Mouse (Mus musculus): ENCODE data around the gene Znrd1as. TPM values are rescaled to one million over a fixed set of nuclear protein-coding genes. Genes with fewer than 3 reads are reported as not detected.

The Znrd1as gene
- 4.7 and 6.5 TPM in 2 replicates for polyA plus RNA-seq (2015; fragmentation: Nextera tagmentation; extraction: Ambion mirVana)

DNA sequence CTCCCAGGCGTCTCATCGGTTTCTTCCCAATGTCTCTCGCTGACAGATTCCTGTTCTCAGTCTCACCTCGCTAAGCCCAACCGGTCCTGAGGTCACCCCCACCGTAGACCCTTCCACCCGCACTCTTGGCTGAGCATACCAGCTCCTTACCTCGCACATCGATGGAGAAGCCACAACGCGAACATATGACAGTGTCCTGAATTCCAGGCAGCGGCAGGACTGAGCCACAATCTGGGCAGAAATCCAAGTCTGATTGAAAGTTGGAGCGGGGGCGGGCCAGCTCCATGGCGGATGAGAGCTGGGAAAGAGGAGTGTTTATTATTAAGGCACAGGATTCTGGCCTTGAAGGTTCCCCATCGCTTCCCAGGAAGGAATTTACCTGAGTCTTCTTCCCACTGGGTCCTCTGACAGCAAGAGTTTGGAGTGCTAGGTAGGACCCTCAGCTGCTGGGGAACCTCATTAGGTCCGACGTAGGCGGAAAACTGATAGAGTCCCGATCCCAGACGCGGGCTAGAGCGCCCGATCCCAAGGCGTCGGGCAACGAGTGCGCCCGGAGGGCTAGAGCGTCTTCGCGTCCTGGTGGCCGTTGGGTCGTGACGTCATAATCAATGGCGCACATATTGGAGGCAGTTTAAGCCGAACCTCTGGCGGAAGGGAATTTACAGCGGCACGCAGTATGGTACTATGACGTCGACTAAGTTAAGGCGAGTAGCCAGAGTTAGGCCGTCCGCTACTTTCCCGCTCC, at the start of gene Znrd1as, which contains the start of gene Znrd1:
TSS of gene Znrd1as (plus strand) at position 594 of the 745 bp plus-strand sequence.
TSS of gene Znrd1 (minus strand) at position 561 of the 745 bp plus-strand sequence.
- under 1% methylated on average over 46 of the region's 46 CpGs for WGBS
- peak; percentile 97 for ATAC-seq

DNA sequence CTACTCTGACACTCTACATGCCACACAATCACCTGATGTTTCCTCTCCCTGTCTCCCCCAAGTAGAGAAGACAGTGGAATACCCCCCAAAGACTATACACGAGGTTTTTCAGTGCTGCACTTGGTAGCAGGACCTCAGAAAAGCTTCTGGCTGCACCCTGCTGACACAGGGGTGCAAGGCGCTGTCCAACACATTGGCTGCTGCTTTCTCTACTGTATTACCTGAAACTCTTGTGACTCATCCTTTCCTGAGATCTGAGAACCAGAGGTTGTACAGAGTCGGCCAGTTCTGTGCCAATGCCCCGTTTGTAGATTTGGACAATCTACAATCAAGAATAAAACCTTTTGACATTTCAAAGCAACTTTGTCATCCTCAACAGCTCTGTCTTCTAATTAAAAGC, 48.6 kb upstream of the Znrd1as start:
- Histone ChIP-seq H3K36me3 (ENCODE audit: control insufficient read depth, insufficient read depth, low read length) (no peaks in the 10 kb centered on the region), H3K27ac (ENCODE audit: low read length) (no peak overlapping the region), H3K27me3 (ENCODE audit: control insufficient read depth, insufficient read depth, low read depth, low read length) (no peaks in the 10 kb centered on the region), H3K4me3 (ENCODE audit: low read depth, low read length) (no peak overlapping the region), H3K4me1 (ENCODE audit: control insufficient read depth, insufficient read depth, low read length) (no peaks in the 10 kb centered on the region), H3K4me2 (ENCODE audit: low read length) (no peak overlapping the region), H3K9ac (ENCODE audit: low read depth, low read length) (no peak overlapping the region), H3K9me3 (replicated peaks; ENCODE audit: control insufficient read depth, low read length, poor library complexity, severe bottlenecking) (no peaks in the 10 kb centered on the region)
- 57% methylated on average over 4 of the region's 4 CpGs for WGBS
- no peak for ATAC-seq

More for the DNA sequence above, at the start of gene Znrd1as, which contains the start of gene Znrd1:
- no peaks in the 10 kb centered on the region for H3K9me3 ChIP-seq (replicated peaks; ENCODE audit: control insufficient read depth, low read length, poor library complexity, severe bottlenecking)
- peak within 1 kb of the TSS; percentile 78 for H3K9ac ChIP-seq (ENCODE audit: low read depth, low read length)
- H3K27me3 ChIP-seq (ENCODE audit: control insufficient read depth, insufficient read depth, low read depth, low read length), result no peaks in the 10 kb centered on the region
- H3K4me1 ChIP-seq (ENCODE audit: control insufficient read depth, insufficient read depth, low read length), result peaks cover 13% of the 10 kb centered on the region
- H3K36me3 ChIP-seq (ENCODE audit: control insufficient read depth, insufficient read depth, low read length), result no peaks in the 10 kb centered on the region
- peak within 1 kb of the TSS; percentile 85 for H3K4me2 ChIP-seq (ENCODE audit: low read length)
- H3K4me3 ChIP-seq (ENCODE audit: low read depth, low read length), result peak within 1 kb of the TSS; percentile 74
- peak within 1 kb of the TSS; percentile 78 for H3K27ac ChIP-seq (ENCODE audit: low read length)

DNA sequence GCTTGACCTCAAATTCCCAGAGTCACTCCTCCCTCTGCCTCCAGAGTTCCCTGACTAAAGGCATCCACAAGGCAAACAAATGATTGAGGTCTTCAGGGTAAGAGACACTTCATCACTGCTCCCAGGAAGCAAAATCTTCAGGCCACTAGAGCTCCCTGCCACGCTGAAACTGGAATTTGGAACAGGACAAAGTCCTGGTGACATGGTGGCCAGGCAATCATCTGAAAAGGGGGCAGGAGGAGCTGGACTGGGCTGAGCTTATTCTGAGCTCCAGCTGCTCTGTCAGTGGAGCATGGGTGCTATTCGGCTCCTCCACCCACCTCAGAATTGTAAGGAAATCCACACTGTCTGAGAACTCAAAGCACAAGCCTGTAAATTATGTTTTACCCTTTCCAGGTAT, 46.4 kb upstream of the Znrd1as start:
- Histone ChIP-seq H3K9me3 (replicated peaks; ENCODE audit: control insufficient read depth, low read length, poor library complexity, severe bottlenecking) (no peaks in the 10 kb centered on the region), H3K4me1 (ENCODE audit: control insufficient read depth, insufficient read depth, low read length) (no peaks in the 10 kb centered on the region), H3K4me3 (ENCODE audit: low read depth, low read length) (no peak overlapping the region), H3K9ac (ENCODE audit: low read depth, low read length) (no peak overlapping the region), H3K4me2 (ENCODE audit: low read length) (no peak overlapping the region), H3K27ac (ENCODE audit: low read length) (no peak overlapping the region), H3K27me3 (ENCODE audit: control insufficient read depth, insufficient read depth, low read depth, low read length) (no peaks in the 10 kb centered on the region), H3K36me3 (ENCODE audit: control insufficient read depth, insufficient read depth, low read length) (no peaks in the 10 kb centered on the region)
- ATAC-seq, result no peak
- WGBS, result 65% methylated on average over 2 of the region's 2 CpGs

DNA sequence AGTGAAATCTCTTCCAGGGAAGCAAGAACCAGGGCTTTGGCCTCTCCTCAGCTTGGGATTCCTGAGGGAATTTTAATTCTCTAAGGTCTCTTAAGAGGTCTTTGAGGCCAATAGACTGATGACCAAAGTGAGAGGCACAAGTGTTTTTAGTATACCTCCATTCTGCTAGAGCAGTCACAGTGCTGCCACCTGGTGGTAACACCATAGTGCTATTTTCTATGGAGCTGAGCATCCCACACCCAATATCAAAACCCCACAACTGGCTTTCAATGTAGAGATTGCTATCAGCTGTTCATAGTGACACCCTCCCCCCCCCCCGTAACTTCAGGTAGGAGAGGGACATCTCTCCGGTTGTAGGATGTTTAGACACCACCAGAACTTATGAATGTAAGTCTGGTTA, 44.3 kb upstream of the Znrd1as start:
- no peaks in the 10 kb centered on the region for H3K36me3 ChIP-seq (ENCODE audit: control insufficient read depth, insufficient read depth, low read length)
- no peaks in the 10 kb centered on the region for H3K9me3 ChIP-seq (replicated peaks; ENCODE audit: control insufficient read depth, low read length, poor library complexity, severe bottlenecking)
- WGBS, result 12% methylated on average over 2 of the region's 2 CpGs
- H3K4me3 ChIP-seq (ENCODE audit: low read depth, low read length), result no peak overlapping the region
- no peak for ATAC-seq
- no peaks in the 10 kb centered on the region for H3K27me3 ChIP-seq (ENCODE audit: control insufficient read depth, insufficient read depth, low read depth, low read length)
- no peaks in the 10 kb centered on the region for H3K4me1 ChIP-seq (ENCODE audit: control insufficient read depth, insufficient read depth, low read length)
- no peak overlapping the region for H3K27ac ChIP-seq (ENCODE audit: low read length)
- H3K4me2 ChIP-seq (ENCODE audit: low read length), result no peak overlapping the region
- no peak overlapping the region for H3K9ac ChIP-seq (ENCODE audit: low read depth, low read length)

DNA sequence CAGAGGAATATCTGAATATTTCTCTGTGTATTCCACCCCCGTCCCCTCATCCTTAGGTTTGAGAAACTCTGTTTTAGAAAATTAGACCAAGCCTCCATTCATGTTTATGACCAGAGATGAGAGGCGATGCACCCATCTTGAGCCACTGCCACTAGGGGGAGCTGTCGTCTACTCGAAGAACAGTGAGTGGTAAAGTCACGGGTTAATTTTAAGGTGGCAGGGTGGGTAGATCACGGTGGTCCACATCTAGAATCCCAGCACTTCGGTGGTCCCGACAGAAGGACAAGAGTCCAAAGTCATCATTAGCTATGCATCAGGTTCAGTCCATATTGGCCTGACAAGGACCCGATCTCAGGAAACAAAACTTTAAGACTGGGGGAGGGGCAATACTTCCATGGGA, 43.3 kb upstream of the Znrd1as start:
- no peak for ATAC-seq
- WGBS, result 15% methylated on average over 9 of the region's 9 CpGs
- Histone ChIP-seq H3K27ac (ENCODE audit: low read length) (no peak overlapping the region), H3K27me3 (ENCODE audit: control insufficient read depth, insufficient read depth, low read depth, low read length) (no peaks in the 10 kb centered on the region), H3K9ac (ENCODE audit: low read depth, low read length) (no peak overlapping the region), H3K9me3 (replicated peaks; ENCODE audit: control insufficient read depth, low read length, poor library complexity, severe bottlenecking) (no peaks in the 10 kb centered on the region), H3K4me3 (ENCODE audit: low read depth, low read length) (no peak overlapping the region), H3K4me2 (ENCODE audit: low read length) (no peak overlapping the region), H3K4me1 (ENCODE audit: control insufficient read depth, insufficient read depth, low read length) (no peaks in the 10 kb centered on the region), H3K36me3 (ENCODE audit: control insufficient read depth, insufficient read depth, low read length) (no peaks in the 10 kb centered on the region)

DNA sequence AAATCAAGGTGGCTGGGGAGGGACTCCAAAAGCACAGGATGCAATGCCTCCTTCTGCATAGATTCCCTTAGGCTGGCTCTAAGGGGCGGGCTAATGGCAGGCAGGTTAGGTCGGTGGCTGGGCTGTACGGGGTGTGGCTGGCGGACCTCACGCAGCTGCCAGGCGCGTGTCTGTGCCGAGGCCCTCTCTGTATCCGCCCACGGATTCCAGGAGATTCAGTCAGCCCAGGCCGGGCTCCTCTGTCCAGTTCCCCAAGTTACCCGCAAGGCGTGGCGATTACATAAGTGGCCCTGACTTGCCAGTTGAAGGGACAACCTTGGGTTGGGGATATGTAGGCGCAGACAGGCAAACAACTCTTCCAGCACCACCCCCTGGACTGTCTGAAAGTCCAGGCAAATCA, 38.2 kb upstream of the Znrd1as start:
- H3K9me3 ChIP-seq (replicated peaks; ENCODE audit: control insufficient read depth, low read length, poor library complexity, severe bottlenecking), result no peaks in the 10 kb centered on the region
- H3K9ac ChIP-seq (ENCODE audit: low read depth, low read length), result no peak overlapping the region
- H3K4me1 ChIP-seq (ENCODE audit: control insufficient read depth, insufficient read depth, low read length), result no peaks in the 10 kb centered on the region
- H3K4me2 ChIP-seq (ENCODE audit: low read length), result no peak overlapping the region
- ATAC-seq, result no peak
- no peaks in the 10 kb centered on the region for H3K36me3 ChIP-seq (ENCODE audit: control insufficient read depth, insufficient read depth, low read length)
- H3K27ac ChIP-seq (ENCODE audit: low read length), result no peak overlapping the region
- H3K4me3 ChIP-seq (ENCODE audit: low read depth, low read length), result no peak overlapping the region
- WGBS, result 54% methylated on average over 15 of the region's 15 CpGs
- H3K27me3 ChIP-seq (ENCODE audit: control insufficient read depth, insufficient read depth, low read depth, low read length), result no peaks in the 10 kb centered on the region

DNA sequence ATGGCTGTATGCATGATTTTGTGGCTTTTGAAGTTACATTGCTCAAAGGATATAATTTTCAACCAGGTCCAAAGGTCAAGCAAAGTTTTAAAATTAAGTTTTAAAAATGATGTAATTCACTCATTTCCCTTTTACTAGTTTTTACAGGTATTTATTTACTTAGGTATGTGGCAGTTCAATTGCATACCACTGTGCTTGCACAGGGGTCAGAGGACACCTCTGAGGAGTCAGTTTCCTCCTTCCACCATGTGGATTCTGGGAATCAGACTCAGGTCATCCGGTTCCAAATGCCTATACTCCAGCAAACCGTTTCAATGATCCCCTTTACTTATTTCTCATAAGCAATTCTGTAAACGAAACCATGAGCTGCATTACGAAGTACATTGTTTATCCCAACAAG, 35.7 kb upstream of the Znrd1as start:
- H3K4me1 ChIP-seq (ENCODE audit: control insufficient read depth, insufficient read depth, low read length), result no peaks in the 10 kb centered on the region
- no peaks in the 10 kb centered on the region for H3K9me3 ChIP-seq (replicated peaks; ENCODE audit: control insufficient read depth, low read length, poor library complexity, severe bottlenecking)
- no peak overlapping the region for H3K4me2 ChIP-seq (ENCODE audit: low read length)
- no peak overlapping the region for H3K27ac ChIP-seq (ENCODE audit: low read length)
- 88% methylated on average over 4 of the region's 4 CpGs for WGBS
- no peaks in the 10 kb centered on the region for H3K36me3 ChIP-seq (ENCODE audit: control insufficient read depth, insufficient read depth, low read length)
- no peak overlapping the region for H3K4me3 ChIP-seq (ENCODE audit: low read depth, low read length)
- no peak overlapping the region for H3K9ac ChIP-seq (ENCODE audit: low read depth, low read length)
- no peak for ATAC-seq
- no peaks in the 10 kb centered on the region for H3K27me3 ChIP-seq (ENCODE audit: control insufficient read depth, insufficient read depth, low read depth, low read length)

DNA sequence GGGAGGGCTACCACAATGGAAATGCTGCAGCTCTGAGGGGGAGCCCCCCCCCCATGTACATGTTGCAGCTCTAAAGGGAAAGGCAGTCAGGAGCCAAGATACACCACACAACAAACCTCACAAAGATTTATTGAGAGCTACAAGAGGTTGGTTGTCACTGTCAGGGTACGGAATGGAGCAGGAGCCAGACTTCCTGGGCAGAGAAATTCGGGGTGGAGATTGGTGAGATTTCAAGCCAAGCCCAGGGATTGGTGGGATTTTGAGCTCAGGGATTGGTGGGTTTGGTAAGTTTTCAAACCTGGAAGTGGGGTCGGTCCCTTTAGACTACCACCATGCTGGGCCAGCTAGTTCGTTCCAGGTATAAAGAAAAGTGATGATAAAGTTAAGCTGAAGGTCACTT, 34.9 kb upstream of the Znrd1as start:
- WGBS, result 73% methylated on average over 4 of the region's 4 CpGs
- no peak for ATAC-seq
- Histone ChIP-seq H3K4me3 (ENCODE audit: low read depth, low read length) (no peak overlapping the region), H3K4me2 (ENCODE audit: low read length) (no peak overlapping the region), H3K36me3 (ENCODE audit: control insufficient read depth, insufficient read depth, low read length) (no peaks in the 10 kb centered on the region), H3K4me1 (ENCODE audit: control insufficient read depth, insufficient read depth, low read length) (no peaks in the 10 kb centered on the region), H3K27ac (ENCODE audit: low read length) (no peak overlapping the region), H3K27me3 (ENCODE audit: control insufficient read depth, insufficient read depth, low read depth, low read length) (no peaks in the 10 kb centered on the region), H3K9ac (ENCODE audit: low read depth, low read length) (no peak overlapping the region), H3K9me3 (replicated peaks; ENCODE audit: control insufficient read depth, low read length, poor library complexity, severe bottlenecking) (no peaks in the 10 kb centered on the region)

DNA sequence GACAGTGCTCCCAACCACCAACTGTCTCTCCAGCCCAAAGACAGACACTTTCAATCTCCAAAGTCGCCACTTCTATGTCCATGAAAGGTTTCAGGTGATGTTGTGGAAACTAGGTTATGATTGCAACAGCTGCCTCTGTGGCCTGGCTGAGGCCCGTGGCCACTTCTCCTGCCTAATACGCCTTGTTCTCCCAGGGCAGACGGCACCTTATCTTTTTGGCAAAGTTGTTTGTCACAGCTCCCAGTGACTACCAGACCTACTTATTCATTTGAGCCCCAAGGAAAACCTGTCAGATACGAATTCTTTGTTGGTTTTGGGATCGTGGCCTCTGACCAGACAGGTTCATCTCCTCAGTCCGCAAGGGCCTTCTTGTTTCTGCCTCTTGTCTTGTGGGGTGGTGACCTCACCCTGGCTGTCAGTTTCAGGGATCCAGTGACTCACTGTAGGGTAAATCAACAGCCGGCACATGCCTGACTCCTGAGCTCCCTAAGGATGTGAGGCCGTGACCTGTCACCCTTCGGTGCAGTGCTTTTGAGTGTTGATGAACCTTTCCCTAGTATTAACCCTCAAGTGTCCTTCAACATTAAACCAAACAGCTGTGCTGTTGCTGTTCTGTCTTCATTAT, 30.8 kb upstream of the Znrd1as start:
- Histone ChIP-seq H3K4me2 (ENCODE audit: low read length) (no peak overlapping the region), H3K27ac (ENCODE audit: low read length) (no peak overlapping the region), H3K9me3 (replicated peaks; ENCODE audit: control insufficient read depth, low read length, poor library complexity, severe bottlenecking) (no peaks in the 10 kb centered on the region), H3K27me3 (ENCODE audit: control insufficient read depth, insufficient read depth, low read depth, low read length) (no peaks in the 10 kb centered on the region), H3K9ac (ENCODE audit: low read depth, low read length) (no peak overlapping the region), H3K36me3 (ENCODE audit: control insufficient read depth, insufficient read depth, low read length) (no peaks in the 10 kb centered on the region), H3K4me3 (ENCODE audit: low read depth, low read length) (no peak overlapping the region), H3K4me1 (ENCODE audit: control insufficient read depth, insufficient read depth, low read length) (no peaks in the 10 kb centered on the region)
- 74% methylated on average over 10 of the region's 10 CpGs for WGBS
- no peak for ATAC-seq
